Mouse (Mus musculus): ENCODE measurements around the gene Pcp4.

Gene Pcp4

DNA sequence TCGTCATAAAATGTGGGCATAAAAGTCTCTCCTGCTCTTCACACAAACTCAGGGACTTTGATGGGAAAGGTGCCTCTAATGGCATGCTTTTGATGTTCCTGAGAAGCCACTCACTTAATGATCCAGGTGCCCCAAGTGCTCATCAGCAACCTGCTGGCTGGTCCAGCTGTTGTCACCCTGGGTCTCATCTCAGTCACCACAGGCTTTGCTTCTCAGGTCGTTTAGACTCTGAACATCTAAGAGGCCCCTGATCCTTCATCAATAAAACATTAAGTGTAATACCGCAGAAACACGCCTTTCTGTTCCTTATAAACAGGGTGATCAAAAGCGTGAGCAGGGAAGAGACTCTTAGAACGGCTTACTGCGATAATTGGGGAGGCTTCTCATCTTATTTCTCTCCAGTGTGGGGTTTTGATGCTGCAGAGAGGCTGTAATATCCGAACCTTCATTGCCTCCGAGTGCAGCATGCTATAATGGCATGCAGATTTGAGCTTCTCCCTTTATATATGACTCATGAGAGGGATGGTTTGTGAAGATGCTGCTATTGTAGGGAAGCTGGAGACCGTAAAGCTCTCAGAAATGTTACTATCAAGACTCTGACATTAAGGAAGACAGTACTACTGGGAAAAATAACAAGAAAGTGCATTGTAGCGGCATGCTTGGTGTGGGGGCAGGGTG is 19.7 kb downstream of the Pcp4 start:
- no peak for DNase-seq (ENCODE audit: low read depth in 2 of 2, low spot score in 2 of 2)

DNA sequence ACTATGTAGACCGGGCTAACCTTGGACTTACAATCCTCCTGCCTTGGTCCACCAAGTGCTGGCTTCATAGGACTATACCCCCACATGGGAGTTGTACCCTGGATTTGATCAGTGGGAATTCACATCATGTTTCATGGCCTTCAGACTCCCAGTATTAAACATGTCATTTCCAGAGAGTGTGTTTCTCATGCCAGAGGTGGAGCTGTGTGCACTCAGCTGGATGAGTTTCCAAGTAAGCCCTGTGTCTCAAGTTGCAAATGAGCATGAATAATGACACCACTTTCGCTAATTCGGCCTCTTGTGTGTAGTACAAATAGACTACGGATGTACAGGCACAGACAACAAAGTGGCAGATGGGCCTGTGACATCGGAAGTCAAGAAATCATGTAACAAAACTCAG is 20.6 kb downstream of the Pcp4 start:
- no peak for DNase-seq (ENCODE audit: low read depth in 2 of 2, low spot score in 2 of 2)

DNA sequence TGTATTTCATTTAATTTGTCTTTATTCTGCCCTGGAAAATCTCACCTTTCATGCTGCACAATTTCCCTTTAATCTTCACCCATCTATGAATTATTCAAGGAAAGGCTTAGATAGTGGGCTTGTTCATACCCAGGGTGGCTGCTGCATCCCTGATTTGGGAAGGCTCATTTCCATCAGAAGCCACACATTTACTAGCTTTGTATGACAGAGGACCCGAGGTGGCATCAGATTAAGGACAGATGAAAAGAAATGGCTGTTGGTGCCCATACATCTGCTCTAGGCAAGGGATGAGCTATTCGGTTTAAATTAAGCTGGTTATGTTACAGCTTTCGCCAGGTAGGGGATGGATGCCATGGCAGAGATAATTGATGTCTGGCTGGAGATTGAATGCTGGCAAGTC is 24.1 kb downstream of the Pcp4 start:
- DNase-seq (ENCODE audit: low read depth in 2 of 2, low spot score in 2 of 2) = no peak

DNA sequence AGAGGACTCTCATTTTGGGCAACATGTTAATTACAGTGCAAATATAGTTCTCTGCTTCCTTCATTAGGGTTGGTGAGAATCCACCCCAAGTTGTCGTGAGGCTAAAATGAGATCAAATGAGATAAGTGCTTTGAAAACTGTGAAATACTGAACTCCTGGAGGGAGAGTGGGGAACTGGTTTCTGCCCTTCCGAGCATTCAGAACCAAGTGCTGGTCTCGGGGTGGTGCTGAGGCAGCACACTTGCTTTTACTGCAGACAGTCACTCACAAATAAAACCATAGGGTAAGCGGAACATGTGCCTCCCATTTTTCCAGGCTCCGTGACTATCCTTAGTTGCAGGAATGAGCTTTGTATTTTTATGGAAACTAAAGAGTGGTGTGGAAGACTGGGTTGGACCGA is 26.7 kb downstream of the Pcp4 start:
- DNase-seq (ENCODE audit: low read depth in 2 of 2, low spot score in 2 of 2) = no peak

DNA sequence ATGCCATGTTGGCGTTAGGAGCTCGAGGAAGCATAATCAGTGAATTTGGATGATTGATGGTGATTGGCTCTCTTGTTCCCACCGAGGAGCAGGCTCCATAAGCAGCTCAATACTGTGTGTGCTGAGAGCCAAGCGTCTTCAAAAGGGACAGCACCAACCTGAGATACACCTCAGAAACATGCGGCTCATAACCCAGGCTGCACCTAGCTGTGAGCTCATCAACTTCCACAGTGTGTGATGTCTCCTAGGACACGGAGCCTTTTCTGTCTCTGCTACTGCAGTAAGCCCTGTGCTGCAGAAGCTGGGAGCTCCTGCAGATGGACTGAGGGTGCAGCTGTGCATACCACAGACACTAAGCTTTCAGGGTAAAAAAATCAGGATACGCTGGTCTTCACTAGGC is 31.5 kb downstream of the Pcp4 start:
- DNase-seq (ENCODE audit: low read depth in 2 of 2, low spot score in 2 of 2) = no peak

DNA sequence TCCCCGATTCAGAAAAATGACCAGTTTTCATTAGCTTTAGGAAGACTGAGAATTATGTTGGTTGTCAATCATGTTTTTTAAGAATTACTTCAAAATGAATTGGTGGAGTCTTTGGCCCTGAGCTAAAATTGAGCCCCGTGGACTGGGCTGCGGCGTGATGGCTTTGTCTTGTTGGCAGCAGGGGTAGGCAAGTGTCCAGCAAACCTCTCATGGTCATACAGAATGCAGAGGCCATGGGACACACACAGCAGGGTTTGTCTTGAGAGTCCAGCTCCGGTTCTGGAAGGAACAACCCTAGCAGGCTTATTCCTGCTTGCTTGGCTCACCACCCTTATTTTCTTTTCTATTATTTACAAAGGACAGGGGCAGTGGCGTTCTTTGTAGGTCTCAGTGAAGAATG is 33.8 kb downstream of the Pcp4 start:
- no peak for DNase-seq (ENCODE audit: low read depth in 2 of 2, low spot score in 2 of 2)

DNA sequence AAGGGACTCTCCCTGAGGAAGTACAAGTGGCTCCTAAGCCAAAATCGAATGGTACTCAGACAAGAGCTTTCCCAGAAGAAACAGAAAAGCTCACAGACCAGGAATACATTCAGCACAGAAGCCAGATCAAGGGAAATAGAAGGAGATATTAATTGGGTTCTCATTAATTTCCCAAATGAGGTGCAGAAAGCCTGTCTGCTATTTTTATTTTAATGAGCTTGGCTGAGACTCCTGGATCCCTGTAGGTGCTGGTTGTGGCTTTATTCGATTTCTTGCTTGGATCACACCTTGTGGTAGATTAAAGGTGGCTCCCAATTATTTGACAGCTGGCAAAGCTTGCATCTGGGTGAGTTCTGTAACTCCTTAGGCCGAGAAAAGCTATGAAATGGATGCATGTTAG is 35.2 kb downstream of the Pcp4 start:
- no peak for DNase-seq (ENCODE audit: low read depth in 2 of 2, low spot score in 2 of 2)

DNA sequence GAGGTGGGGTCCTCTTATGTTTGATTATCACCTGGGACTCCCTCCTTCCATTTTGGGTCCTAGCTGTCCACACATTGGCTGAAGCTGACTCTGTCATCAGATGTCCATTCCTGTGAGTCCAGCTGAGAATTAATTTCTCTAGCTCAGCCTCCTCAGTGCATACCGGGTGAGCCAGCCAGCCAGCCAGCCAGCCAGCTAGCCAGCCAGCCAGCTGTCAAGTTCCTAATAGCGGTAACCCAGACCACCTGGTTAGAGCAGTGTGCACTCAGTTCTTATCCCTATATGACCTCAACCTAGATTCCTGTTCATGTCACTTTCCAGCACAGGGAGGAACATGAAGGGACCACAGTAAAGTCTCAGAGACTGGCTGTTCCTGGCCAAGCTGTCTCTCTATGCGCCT is 47.1 kb downstream of the Pcp4 start:
- no peak for DNase-seq (ENCODE audit: low read depth in 2 of 2, low spot score in 2 of 2)

DNA sequence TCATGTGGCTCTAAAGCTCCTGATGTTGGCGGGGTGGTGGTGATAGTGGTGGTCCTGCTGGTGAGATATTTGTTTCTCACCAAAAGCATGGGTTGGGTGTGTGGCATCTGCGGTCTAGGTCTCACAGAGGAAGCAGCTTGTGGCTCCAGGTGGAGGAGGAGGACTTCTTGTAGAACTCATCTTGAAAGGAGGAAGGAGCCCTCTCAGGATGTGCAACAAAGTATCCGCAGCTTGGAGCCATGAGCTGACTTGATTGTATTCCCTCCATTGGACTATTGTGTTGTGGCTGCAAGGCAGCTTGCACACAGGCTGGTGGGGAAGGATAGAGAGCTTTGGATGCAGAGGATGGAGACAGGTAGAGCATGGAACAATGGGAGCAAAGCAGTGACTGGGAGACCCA is 60.1 kb downstream of the Pcp4 start:
- no peak for DNase-seq (ENCODE audit: low read depth in 2 of 2, low spot score in 2 of 2)

DNA sequence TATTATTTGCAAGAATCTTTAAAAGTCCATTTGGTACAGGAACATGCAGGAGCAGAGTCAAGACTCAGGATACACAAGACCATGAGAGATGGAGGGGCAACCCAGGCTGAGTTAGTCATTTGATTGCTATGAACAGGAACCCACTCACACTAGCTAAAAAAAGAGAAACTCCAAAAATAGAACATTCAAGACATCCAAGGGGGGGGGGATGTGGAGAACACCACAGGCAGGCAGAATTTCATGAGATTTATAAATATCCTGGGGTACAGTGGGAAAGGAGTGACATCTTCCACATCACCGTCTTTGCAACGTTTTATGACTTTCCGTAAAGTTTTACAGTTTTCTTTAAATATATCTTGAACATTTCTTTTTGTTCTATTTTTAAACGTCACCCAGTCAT is 61.1 kb downstream of the Pcp4 start:
- DNase-seq (ENCODE audit: low read depth in 2 of 2, low spot score in 2 of 2) = no peak

DNA sequence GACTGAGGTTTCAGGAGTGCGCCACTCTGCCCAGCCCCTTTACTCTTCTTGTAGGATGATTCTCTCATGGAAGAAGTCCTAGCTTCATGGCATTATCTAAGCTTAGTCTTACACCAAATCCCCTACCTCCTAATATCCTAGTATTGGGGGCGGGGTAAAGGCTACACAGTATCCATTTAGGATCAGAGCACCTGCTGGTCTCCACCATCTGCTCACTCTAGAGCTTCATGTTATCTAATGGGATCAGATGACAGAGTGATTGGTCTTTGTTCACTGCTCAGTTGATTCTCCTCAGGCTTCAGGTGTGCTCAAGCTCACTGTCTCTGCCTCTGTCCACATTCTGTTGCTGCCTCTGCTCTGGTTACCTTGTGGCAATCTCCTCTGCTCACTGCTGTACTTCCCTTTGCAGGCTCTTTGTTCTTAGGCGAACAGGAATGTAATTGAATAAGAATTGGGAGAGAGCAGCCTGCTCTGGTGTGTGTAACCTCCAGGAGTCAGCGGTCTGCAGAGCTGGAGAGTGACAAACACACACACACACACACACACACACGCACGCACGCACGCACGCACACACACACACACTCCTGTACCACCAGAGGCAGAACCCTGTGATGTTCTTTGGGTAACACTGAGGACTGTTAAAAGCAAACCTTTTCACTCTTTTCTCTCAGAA is 62.6 kb downstream of the Pcp4 start:
- DNase-seq (ENCODE audit: low read depth in 2 of 2, low spot score in 2 of 2) = no peak

DNA sequence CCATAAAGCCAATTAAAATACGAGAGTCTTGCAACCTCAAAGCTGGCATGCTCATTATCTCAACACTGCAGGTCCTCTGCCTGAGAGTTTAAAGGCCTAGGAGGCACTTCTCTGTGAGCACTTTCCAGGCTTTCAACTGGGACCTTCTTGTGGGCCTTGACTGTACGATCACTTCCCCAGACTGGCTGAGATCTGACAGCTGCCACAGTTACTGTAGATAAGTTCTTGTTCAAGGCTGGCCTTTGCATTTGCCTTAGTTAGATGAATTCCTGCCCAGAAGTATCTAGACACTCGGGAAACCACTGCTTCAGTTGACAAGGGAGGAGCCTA is 63.1 kb downstream of the Pcp4 start:
- DNase-seq (ENCODE audit: low read depth in 2 of 2, low spot score in 2 of 2) = no peak

DNA sequence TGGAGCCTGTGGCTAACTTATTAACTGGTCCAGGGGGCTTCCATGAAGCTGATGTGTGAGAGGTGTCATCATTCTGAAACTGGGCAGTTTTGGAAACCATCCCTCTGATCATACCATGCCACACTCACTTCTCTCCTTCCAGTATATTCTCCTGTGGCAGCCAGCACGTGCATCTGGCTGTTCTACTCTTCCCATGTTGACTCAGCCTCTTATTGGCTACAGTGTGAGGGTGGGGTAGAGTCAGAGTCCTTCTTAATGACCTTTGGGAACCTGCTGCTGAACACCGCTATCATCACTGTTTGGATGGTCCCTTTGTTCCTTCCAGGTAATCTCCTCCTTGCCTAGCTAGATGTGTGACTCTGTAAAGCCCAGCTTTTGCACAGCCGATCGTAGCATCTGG is 63.6 kb downstream of the Pcp4 start:
- DNase-seq (ENCODE audit: low read depth in 2 of 2, low spot score in 2 of 2) = no peak

DNA sequence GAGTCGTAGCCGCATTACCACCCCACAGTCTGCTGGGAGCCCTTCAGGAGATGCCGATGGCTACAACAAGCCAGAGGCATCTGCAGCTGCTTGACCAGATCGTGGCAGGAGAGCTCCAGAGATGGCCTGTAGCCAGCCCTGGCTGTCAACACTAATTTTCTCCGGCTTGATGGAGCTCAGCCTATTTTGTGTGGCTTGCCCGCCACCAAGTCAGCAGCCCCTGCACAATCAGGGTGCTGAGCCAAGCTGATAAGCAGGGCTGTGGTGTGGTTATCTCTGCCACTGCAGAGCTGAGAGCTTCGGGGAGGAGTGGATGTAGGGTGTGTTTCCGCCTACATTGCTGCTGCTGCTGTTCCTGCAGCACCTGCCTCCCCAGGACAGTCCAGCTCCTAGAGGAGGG is 66.3 kb downstream of the Pcp4 start:
- DNase-seq (ENCODE audit: low read depth in 2 of 2, low spot score in 2 of 2) = no peak

DNA sequence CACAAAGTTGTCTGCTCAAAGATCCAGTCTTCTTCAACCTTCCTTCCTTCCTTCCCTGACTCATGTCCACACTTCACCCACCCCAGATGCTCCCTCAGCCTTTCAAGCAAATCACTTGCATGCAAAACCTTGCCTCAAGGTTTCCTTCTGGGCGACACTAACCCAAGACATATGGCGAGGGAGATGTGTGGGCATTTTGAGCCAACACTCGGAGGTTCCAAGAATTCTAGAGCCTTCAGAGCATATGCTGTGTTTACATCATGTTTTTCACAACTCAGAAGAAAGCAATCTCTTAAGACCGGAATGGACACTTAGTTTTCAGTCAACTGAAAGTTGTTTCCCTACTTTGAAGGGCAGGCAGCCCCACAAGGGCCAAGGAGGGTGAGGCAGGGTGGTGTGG is 67.9 kb downstream of the Pcp4 start:
- DNase-seq (ENCODE audit: low read depth in 2 of 2, low spot score in 2 of 2) = no peak

DNA sequence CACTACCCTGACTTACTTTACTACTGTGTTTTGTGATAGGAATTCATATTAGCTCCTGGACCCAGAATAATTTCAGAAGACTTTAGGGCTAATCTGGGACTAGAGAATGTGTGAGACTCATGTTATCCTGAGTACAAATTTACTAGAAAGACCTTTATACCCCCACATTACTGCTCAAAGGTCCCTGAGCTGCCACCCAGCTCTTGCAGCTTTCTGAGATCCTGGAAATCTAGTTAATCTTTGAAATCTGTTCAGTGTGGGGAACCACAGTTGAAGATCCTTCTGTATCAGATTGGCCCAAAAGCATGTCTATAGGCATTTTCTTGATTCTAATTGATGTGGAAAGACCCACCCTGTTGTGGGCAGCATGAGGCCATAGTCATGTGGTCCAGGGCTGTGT is 69.0 kb downstream of the Pcp4 start:
- no peak for DNase-seq (ENCODE audit: low read depth in 2 of 2, low spot score in 2 of 2)

DNA sequence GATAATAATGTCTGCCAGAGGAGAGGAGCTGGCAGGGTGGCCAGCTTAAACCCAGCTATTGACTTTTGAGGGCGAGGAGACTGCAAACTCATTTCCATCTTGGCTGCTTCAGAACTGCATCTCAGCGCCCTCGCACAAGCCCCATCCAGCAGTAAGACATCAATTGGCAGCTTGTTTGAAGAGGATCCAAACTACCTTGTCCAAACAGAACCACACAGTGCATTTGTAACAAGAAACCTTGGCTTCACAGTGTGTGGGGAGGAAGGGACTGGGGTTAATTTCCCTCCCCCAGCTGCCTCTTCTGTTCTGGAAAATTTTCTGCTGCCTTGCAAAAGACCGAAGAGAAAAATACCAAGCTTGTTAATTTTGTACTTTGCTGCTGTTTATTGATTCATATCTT is 71.7 kb downstream of the Pcp4 start:
- no peak for DNase-seq (ENCODE audit: low read depth in 2 of 2, low spot score in 2 of 2)

DNA sequence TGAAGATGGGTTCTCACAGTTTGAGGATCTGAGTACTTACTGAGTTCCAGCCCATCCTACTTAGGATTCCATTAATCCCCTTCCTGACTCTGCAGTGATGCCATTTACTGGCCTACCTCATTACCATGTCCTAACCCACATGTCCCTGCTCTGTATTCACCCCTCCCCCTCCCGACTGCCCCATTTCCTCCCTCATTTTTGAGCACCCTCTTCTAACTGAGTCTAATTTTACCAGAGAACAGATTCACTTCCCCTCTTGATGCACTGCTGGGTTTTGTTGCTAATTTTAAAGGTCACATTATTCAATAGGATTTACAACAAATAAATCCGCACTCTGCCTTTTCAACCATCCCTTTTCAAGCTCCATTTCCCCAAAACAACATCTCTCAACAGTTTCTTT is 73.7 kb downstream of the Pcp4 start:
- no peak for DNase-seq (ENCODE audit: low read depth in 2 of 2, low spot score in 2 of 2)

DNA sequence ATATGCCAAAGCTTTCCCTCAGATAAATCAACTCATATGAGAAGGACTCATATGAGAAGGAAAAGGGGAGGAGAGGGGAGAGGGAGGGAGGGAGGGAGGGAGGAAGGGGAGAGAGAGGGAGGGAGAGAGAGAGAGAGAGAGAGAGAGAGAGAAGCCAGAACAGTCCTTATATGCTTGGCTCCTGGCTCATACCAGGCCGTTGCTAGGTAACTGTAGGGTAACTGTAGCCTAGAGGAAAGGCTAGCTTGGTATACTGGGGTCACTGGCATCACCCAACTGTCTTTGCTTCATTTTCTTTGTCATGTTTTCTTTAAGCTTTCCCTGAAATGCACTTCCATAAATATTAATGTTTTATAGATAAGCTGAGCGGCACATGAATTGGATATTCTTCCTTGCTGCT is 85.3 kb downstream of the Pcp4 start:
- no peak for DNase-seq (ENCODE audit: low read depth in 2 of 2, low spot score in 2 of 2)

DNA sequence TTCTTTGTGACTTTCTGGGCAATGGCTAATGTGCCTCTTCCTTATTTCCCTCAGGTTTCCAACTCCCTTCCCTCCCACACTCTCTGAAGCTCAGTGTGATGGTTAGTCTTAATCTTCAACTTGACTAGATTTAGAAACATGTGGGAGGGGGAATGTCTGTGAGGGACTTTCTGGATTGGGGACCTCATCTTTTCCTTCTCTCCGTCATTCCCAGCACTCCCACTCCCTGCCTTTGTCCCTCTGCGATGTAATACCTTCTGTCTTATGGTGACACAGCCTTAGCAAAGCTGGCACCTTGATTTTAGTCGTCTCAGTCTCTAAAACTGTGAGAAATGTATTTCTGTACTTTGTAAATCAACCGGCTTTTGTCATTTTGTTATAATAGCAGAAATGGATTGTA is 88.0 kb downstream of the Pcp4 start:
- no peak for DNase-seq (ENCODE audit: low read depth in 2 of 2, low spot score in 2 of 2)

DNA sequence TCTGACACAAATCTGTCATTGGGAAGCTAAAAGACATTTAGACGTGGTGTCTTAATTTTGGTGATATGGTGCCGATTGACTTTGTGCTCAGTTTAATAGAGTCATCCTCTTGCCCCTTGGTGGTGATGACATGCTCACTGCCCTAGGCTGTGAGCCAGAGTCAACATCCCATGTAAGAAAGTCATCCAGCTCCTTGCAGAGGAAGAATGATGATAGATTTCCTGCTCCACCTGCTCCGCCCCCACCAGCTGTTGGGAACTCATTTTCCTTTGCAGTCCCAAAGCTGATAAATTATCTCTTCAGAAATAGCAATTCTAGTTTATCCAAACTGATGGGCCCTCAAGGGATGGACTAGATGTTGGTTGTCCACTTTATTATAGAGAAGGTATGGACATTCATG is 89.2 kb downstream of the Pcp4 start:
- no peak for DNase-seq (ENCODE audit: low read depth in 2 of 2, low spot score in 2 of 2)

DNA sequence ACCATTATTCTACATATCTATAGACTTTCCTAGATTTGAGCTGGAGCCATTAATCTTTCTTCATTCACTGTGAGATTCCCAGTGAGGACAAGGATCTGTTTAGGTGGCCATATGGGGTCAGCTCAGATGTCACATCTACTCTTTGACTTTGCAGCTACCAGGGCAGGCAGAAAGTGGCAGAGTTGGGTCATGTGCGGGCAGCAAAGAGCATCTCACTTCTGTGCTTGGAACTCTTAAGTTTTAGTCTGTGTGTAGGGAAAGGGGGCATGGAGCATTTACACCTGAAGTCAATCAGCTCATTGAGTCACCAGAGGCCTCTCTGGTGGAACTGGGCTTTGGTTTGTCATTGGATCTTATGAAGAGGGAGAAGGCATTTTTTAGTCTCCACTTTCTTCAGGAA is 90.9 kb downstream of the Pcp4 start:
- no peak for DNase-seq (ENCODE audit: low read depth in 2 of 2, low spot score in 2 of 2)

DNA sequence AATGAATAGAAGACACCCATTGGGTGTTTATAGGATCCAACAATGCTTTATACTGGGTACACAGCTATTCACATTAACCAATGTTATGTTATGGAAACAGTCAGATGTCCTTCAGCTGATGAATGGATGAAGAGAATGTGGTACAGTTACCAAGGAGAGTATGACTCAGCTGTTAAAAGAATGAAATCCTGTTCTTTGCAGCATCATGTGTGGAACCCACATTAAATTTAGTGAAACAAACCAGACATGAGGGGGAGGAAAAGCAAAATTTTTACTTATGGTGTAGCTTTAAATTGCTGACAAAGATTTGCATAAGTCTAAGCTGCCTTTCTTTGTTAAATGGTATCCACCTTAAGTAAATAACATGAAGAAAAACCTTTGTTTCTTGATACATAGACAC is 92.4 kb downstream of the Pcp4 start:
- no peak for DNase-seq (ENCODE audit: low read depth in 2 of 2, low spot score in 2 of 2)
